Mouse (Mus musculus) olfactory bulb, adult 2 months (tissue): Measurements from ENCODE around the gene Zfp365. TPM values are rescaled to one million over a fixed set of nuclear protein-coding genes. Genes with fewer than 3 reads are reported as not detected.

Source experiments
- H3K27ac ChIP-seq: fragments of 200-500 bp; 2 replicates; pipeline ENCODE4 v1.5.1; 2012; ENCODE audit warnings: low read depth, low read length; ENCODE audit not compliant: insufficient read depth
- H3K4me1 ChIP-seq: fragments of 200-500 bp; 2 replicates; pipeline ENCODE4 v1.6.1; 2012; ENCODE audit warnings: low read length; ENCODE audit not compliant: control insufficient read depth, insufficient read depth
- H3K4me3 ChIP-seq: fragments of 200-500 bp; 2 replicates; pipeline ENCODE4 v1.5.1; 2012; ENCODE audit warnings: mild to moderate bottlenecking, low read depth, low read length, moderate library complexity; ENCODE audit not compliant: insufficient read depth
- CTCF ChIP-seq: fragments of 200-500 bp; IDR thresholded peaks from 2 replicates; pipeline ENCODE4 v1.5.1; 2012; ENCODE audit warnings: low read depth, mild to moderate bottlenecking, low read length, moderate library complexity; ENCODE audit not compliant: insufficient read depth
- POLR2A ChIP-seq: fragments of 200-500 bp; IDR thresholded peaks from 2 replicates; pipeline ENCODE4 v1.6.1; 2012; ENCODE audit warnings: mild to moderate bottlenecking, low read depth, low read length, moderate library complexity; ENCODE audit not compliant: insufficient read depth
- WGBS: fragments of 180-500 bp; shearing (Covaris S2); methylation state at CpG from one replicate; pipeline ENCODE4 v1.1.7; 2018; 5-methylcytosine and 5-hydroxymethylcytosine counted together
- polyA plus RNA-seq: library from polyadenylated mRNA; stranded (reverse); fragments of >200 nt; gene quantifications from 2 replicates; pipeline ENCODE4 v1.2.4, GENCODE M21; 2012; ENCODE audit warnings: low replicate concordance; ENCODE audit not compliant: missing spikeins, insufficient read depth, insufficient read length

The Zfp365 gene
- polyA plus RNA-seq, 1 experiment: not detected

DNA sequence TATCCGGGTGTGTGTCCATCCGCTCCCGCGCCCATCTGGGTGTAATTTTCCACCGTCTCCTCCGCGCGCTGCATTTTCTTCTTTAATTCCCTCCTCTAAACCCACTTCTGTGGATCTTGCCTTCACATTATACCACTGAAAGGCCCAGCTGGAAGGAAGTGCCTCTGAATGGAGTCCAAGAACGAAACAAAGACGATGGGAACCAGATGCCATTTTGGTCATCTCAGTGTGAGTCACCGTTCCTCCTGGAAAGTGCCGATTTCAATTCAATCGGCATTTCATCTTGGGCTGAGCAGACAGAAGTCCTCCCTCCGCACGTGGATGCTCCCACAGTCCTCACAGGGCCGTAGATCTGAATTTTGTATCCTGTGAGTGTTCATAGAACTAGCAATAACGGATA, 76.0 kb downstream of the Zfp365 start:
- Histone ChIP-seq H3K4me3 (no peak overlapping the region), H3K4me1 (no peaks in the 10 kb centered on the region), H3K27ac (no peak overlapping the region)
- TF ChIP-seq POLR2A (no peak), CTCF (no peak)
- 63% methylated on average over 17 of the region's 17 CpGs for WGBS

Other genes with a start within 250 kb of the Zfp365 start
- gene Rtkn2, start 66.9 kb upstream of the Zfp365 start, polyA plus RNA-seq: not detected in 2 replicates